Mouse (Mus musculus) hindbrain, embryonic 10.5 days (tissue): ENCODE data around the gene Fan1. TPM values are rescaled to one million over a fixed set of nuclear protein-coding genes. Genes with fewer than 3 reads are reported as not detected.

ENCODE experiments used
- DNase-seq: peaks from one replicate; pipeline ENCODE4 v3.0.0-alpha.2; 2017; ENCODE audit warnings: low spot score
- H3K27ac ChIP-seq: fragments of 300-500 bp; sonication (generic); 2 replicates; pipeline ENCODE4 v1.5.1; 2016; ENCODE audit warnings: mild to moderate bottlenecking, moderate library complexity
- H3K27me3 ChIP-seq: fragments of 300-500 bp; sonication (generic); 2 replicates; pipeline ENCODE4 v1.6.1; 2016; ENCODE audit warnings: mild to moderate bottlenecking; ENCODE audit not compliant: poor library complexity, insufficient read depth, severe bottlenecking
- H3K36me3 ChIP-seq: fragments of 300-500 bp; sonication (generic); 2 replicates; pipeline ENCODE4 v1.6.1; 2016; ENCODE audit warnings: mild to moderate bottlenecking, moderate library complexity
- H3K4me1 ChIP-seq: fragments of 300-500 bp; sonication (generic); replicated peaks from 2 replicates; pipeline ENCODE4 v1.6.1; 2016; ENCODE audit warnings: mild to moderate bottlenecking
- H3K4me3 ChIP-seq: fragments of 300-500 bp; sonication (generic); 2 replicates; pipeline ENCODE4 v1.5.1; 2016; ENCODE audit warnings: mild to moderate bottlenecking, moderate library complexity
- H3K9me3 ChIP-seq: fragments of 300-500 bp; sonication (generic); 2 replicates; pipeline ENCODE4 v1.6.1; 2016; ENCODE audit warnings: mild to moderate bottlenecking, moderate library complexity
- WGBS: fragments of 180-500 bp; shearing (Covaris S2); methylation state at CpG from one replicate; pipeline ENCODE4 v1.1.7; 2016; 5-methylcytosine and 5-hydroxymethylcytosine counted together
- polyA plus RNA-seq: library from polyadenylated mRNA; unstranded; fragments of >200 nt; fragmentation: Nextera tagmentation; extraction: Ambion mirVana; gene quantifications from 2 replicates; pipeline ENCODE4 v1.2.1, GENCODE M21; 2016

Gene Fan1
- polyA plus RNA-seq, 1 experiment from 2014 or later = 6.4 TPM

DNA sequence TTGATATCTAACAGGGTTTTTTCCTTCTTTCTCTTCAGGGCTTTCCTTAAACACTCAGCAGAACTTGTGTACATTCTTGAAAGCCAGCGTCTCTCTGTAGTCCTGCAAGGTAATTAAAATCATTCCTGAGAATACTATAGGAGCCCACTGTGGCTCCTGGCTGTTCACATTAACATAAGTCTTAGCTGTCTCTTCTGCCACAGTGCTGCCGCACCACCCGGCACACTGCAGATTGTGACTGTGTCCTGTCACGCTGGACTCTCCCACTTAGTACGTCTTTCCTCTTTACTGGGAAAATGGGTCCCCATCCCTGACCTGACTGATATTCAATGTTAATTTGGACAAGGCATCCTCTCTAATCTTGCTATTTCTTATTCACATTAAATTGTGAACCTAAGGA, 52.8 kb downstream of the Fan1 start:
- 78% methylated on average over 5 of the region's 5 CpGs for WGBS
- H3K36me3 ChIP-seq = peaks cover 74% of the 10 kb centered on the region
- DNase-seq = no peak

DNA sequence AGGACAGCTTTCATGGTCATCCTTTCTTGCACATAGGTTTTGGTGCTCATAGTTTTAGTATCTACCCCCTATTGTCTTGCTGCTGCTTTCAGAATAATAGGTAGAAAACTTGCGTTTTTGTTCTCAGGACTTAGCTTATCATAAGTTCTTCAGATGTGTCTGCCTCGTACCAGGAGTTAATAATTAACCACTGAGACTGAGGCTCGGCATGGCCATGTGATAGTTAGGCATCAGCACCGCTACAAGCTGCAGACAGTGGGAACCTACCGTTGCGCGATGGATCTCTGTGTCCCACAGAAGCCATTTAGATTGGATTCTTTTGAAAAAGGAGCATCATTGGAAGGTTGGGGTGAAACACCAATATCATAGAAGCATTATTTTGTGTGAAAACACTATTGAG, 61.1 kb downstream of the Fan1 start:
- no peak for DNase-seq
- no peak overlapping the region for H3K27ac ChIP-seq
- peaks cover 66% of the 10 kb centered on the region for H3K36me3 ChIP-seq
- H3K9me3 ChIP-seq = no peaks in the 10 kb centered on the region
- no peaks in the 10 kb centered on the region for H3K4me1 ChIP-seq
- no peak overlapping the region for H3K4me3 ChIP-seq
- H3K27me3 ChIP-seq = no peaks in the 10 kb centered on the region
- 90% methylated on average over 7 of the region's 7 CpGs for WGBS

More for the DNA sequence above, 52.8 kb downstream of the Fan1 start:
- Histone ChIP-seq H3K9me3 (no peaks in the 10 kb centered on the region), H3K27me3 (no peaks in the 10 kb centered on the region), H3K4me1 (no peaks in the 10 kb centered on the region), H3K27ac (no peak overlapping the region), H3K4me3 (no peak overlapping the region)

DNA sequence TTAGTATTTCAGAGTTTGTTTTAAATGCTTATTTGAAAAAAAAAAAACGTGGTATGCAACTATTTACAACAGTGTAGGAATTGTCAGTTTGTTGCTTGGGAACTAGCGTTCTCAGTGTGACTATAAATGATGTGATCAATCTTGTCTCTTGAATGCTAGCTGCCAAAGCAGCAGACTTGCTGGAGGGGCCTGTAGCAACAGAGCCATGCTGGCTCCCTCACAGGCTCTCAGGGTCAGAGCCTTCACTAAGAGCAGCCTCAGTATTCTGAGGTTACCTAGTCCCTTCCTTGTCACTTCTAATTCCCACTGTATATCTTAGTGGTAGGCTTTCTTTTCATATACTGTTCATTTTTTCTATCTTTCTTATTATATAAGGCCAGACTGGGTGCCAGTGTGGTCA, 63.1 kb downstream of the Fan1 start:
- no peak for DNase-seq
- 69% methylated on average over 2 of the region's 2 CpGs for WGBS
- Histone ChIP-seq H3K36me3 (peaks cover 54% of the 10 kb centered on the region), H3K27me3 (no peaks in the 10 kb centered on the region), H3K27ac (peak overlapping the region; percentile 29; the same call in 1 of the 2 replicates), H3K4me3 (no peak overlapping the region), H3K4me1 (no peaks in the 10 kb centered on the region), H3K9me3 (no peaks in the 10 kb centered on the region)

DNA sequence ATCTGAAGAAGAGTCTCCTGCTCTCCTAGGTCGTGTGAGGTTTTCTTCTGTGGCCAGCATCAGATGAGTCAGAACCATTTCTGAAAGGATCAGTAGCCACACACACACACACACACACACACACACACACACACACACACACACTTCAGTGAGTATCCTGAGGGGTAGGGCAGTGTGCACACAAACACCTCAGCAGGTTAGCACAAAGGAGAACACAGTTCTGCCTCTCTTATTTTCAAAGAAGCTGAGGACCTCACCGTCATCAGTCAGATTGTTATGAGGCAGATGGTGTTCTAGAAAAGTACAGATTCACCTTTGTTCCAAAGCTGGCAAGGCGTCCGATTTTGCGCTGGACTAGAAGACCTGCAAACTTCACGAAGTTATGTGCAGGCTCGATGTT, 63.7 kb downstream of the Fan1 start:
- Histone ChIP-seq H3K4me3 (no peak overlapping the region), H3K9me3 (no peaks in the 10 kb centered on the region), H3K4me1 (no peaks in the 10 kb centered on the region), H3K36me3 (peaks cover 50% of the 10 kb centered on the region), H3K27ac (peak overlapping the region; percentile 24; the same call in 1 of the 2 replicates), H3K27me3 (no peaks in the 10 kb centered on the region)
- no peak for DNase-seq
- WGBS = 80% methylated on average over 7 of the region's 7 CpGs

Other genes starting within 250 kb of the Fan1 start
- gene Trpm1, start 220.3 kb downstream of the Fan1 start, polyA plus RNA-seq = 2.0 and 6.1 TPM in 2 replicates
- gene Mtmr10, start 86.4 kb downstream of the Fan1 start, polyA plus RNA-seq = 11.9 and 13.1 TPM in 2 replicates
- 27.2 and 46.7 TPM in 2 replicates for gene Mphosph10, start 18.2 kb upstream of the Fan1 start, polyA plus RNA-seq
- 37.8 and 38.6 TPM in 2 replicates for gene Mcee, start 18.5 kb upstream of the Fan1 start, polyA plus RNA-seq
- 59.1 and 88.9 TPM in 2 replicates for gene Apba2, start 127.6 kb upstream of the Fan1 start, polyA plus RNA-seq